Mouse (Mus musculus): Measurements from ENCODE around the gene Krtap16-1. TPM values are rescaled to one million over a fixed set of nuclear protein-coding genes. Genes with fewer than 3 reads are reported as not detected.

Gene Krtap16-1
- polyA plus RNA-seq (2012; rRNA removed), result not detected in 2 replicates

DNA sequence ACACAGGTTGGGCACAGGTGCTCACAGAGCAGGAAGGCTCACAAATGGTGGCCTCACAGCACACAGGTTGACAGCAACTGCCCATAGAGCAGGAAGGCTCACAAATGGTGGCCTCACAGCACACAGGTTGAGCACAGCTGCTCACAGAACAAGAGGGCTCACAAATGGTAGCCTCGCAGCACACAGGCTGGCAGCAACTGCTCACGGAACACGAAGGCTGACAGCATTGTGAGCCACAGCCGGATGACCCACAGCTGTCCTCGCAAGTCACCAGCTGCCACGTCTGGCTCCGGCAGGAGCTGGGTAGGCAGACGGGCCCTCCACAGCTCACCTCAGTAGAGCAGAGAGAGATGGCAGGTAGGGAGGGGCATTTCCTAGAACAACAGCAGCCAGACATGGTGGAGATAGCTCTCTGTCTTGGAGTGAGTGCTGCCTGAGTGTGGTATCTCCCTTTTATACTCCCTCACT lies at the start of gene Krtap16-1:
TSS of gene Krtap16-1 (minus strand) at position 418 of the 468 bp plus-strand sequence.
- no peaks in the 10 kb centered on the region for H3K27me3 ChIP-seq (ENCODE audit: control insufficient read depth, insufficient read depth, low read length)
- no peak within 1 kb of the TSS for H3K4me3 ChIP-seq (ENCODE audit: control insufficient read depth, insufficient read depth, low read length)
- TF ChIP-seq POLR2A (IDR thresholded peaks at IDR 0.05; ENCODE audit: control insufficient read depth, extremely low read depth, insufficient read depth, low read length, poor library complexity), result no peak
- no peak for TF ChIP-seq CTCF (IDR thresholded peaks at IDR 0.05; ENCODE audit: borderline replicate concordance, control insufficient read depth, extremely low read depth, insufficient read depth, low read length, poor library complexity)
- H3K36me3 ChIP-seq (ENCODE audit: control insufficient read depth, insufficient read depth, low read length), result no peaks in the 10 kb centered on the region
- DNase-seq, result no peak
- 92% methylated on average over 8 of the region's 8 CpGs for WGBS
- no peaks in the 10 kb centered on the region for H3K4me1 ChIP-seq (replicated peaks; ENCODE audit: control insufficient read depth, insufficient read depth, low read length)
- H3K27ac ChIP-seq (ENCODE audit: control insufficient read depth, insufficient read depth, low read length), result no peak within 1 kb of the TSS

DNA sequence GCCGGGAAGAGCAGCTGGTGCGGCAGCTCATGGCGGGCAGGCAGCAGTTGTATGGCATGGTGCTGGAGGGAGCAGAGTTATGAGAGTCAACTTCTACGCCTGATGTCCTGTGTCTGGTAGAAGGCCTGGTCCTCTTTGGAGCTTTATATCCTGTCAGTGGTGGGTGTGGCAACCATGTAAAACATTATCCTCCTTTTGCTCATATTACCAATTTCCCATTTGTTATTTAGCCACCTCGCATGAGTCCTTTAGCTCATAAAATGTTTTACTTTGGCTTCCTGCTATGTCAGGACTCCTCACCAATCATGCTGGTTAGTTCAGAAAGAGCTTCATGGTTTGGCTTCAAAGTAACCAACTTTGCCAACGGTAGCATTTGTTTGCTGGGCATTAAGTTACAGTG lies 43.4 kb upstream of the Krtap16-1 start, which contains the start of gene Krt33b:
TSS of gene Krt33b (minus strand) at position 101 of the 400 bp plus-strand sequence.
- Histone ChIP-seq H3K4me3 (ENCODE audit: control insufficient read depth, insufficient read depth, low read length) (no peak within 1 kb of the TSS), H3K27ac (ENCODE audit: control insufficient read depth, insufficient read depth, low read length) (no peak within 1 kb of the TSS), H3K4me1 (replicated peaks; ENCODE audit: control insufficient read depth, insufficient read depth, low read length) (no peaks in the 10 kb centered on the region), H3K27me3 (ENCODE audit: control insufficient read depth, insufficient read depth, low read length) (no peaks in the 10 kb centered on the region), H3K36me3 (ENCODE audit: control insufficient read depth, insufficient read depth, low read length) (no peaks in the 10 kb centered on the region)
- no peak for DNase-seq
- TF ChIP-seq POLR2A (IDR thresholded peaks at IDR 0.05; ENCODE audit: control insufficient read depth, extremely low read depth, insufficient read depth, low read length, poor library complexity), result no peak
- no peak for TF ChIP-seq CTCF (IDR thresholded peaks at IDR 0.05; ENCODE audit: borderline replicate concordance, control insufficient read depth, extremely low read depth, insufficient read depth, low read length, poor library complexity)
- WGBS, result 88% methylated on average over 6 of the region's 6 CpGs

GRCm38 (mm10) chr11:100021438-100021837 lies 35.0 kb upstream of the Krtap16-1 start:
- H3K4me1 ChIP-seq (replicated peaks; ENCODE audit: control insufficient read depth, insufficient read depth, low read length), result no peaks in the 10 kb centered on the region
- DNase-seq, result no peak
- H3K4me3 ChIP-seq (ENCODE audit: control insufficient read depth, insufficient read depth, low read length), result no peak overlapping the region
- no peaks in the 10 kb centered on the region for H3K27me3 ChIP-seq (ENCODE audit: control insufficient read depth, insufficient read depth, low read length)
- 90% methylated on average over 5 of the region's 5 CpGs for WGBS
- no peak overlapping the region for H3K27ac ChIP-seq (ENCODE audit: control insufficient read depth, insufficient read depth, low read length)
- no peak for TF ChIP-seq CTCF (IDR thresholded peaks at IDR 0.05; ENCODE audit: borderline replicate concordance, control insufficient read depth, extremely low read depth, insufficient read depth, low read length, poor library complexity)
- TF ChIP-seq POLR2A (IDR thresholded peaks at IDR 0.05; ENCODE audit: control insufficient read depth, extremely low read depth, insufficient read depth, low read length, poor library complexity), result no peak
- no peaks in the 10 kb centered on the region for H3K36me3 ChIP-seq (ENCODE audit: control insufficient read depth, insufficient read depth, low read length)

GRCm38 (mm10) chr11:100019466-100019865 lies 33.1 kb upstream of the Krtap16-1 start:
- WGBS, result 72% methylated on average over 1 of the region's 1 CpGs

GRCm38 (mm10) chr11:100016112-100016511 lies 29.7 kb upstream of the Krtap16-1 start, which contains the start of gene Krt33a:
Gene Krt33a (minus strand): TSS chr11:100016212.
- Histone ChIP-seq H3K4me3 (ENCODE audit: control insufficient read depth, insufficient read depth, low read length) (no peak within 1 kb of the TSS), H3K4me1 (replicated peaks; ENCODE audit: control insufficient read depth, insufficient read depth, low read length) (no peaks in the 10 kb centered on the region), H3K36me3 (ENCODE audit: control insufficient read depth, insufficient read depth, low read length) (no peaks in the 10 kb centered on the region), H3K27ac (ENCODE audit: control insufficient read depth, insufficient read depth, low read length) (no peak within 1 kb of the TSS), H3K27me3 (ENCODE audit: control insufficient read depth, insufficient read depth, low read length) (no peaks in the 10 kb centered on the region)
- no peak for DNase-seq
- WGBS, result 86% methylated on average over 4 of the region's 4 CpGs
- TF ChIP-seq POLR2A (IDR thresholded peaks at IDR 0.05; ENCODE audit: control insufficient read depth, extremely low read depth, insufficient read depth, low read length, poor library complexity) (no peak), CTCF (IDR thresholded peaks at IDR 0.05; ENCODE audit: borderline replicate concordance, control insufficient read depth, extremely low read depth, insufficient read depth, low read length, poor library complexity) (no peak)

More at GRCm38 (mm10) chr11:100019466-100019865, 33.1 kb upstream of the Krtap16-1 start:
- TF ChIP-seq CTCF (IDR thresholded peaks at IDR 0.05; ENCODE audit: borderline replicate concordance, control insufficient read depth, extremely low read depth, insufficient read depth, low read length, poor library complexity) (no peak), POLR2A (IDR thresholded peaks at IDR 0.05; ENCODE audit: control insufficient read depth, extremely low read depth, insufficient read depth, low read length, poor library complexity) (no peak)
- Histone ChIP-seq H3K27ac (ENCODE audit: control insufficient read depth, insufficient read depth, low read length) (no peak overlapping the region), H3K36me3 (ENCODE audit: control insufficient read depth, insufficient read depth, low read length) (no peaks in the 10 kb centered on the region), H3K27me3 (ENCODE audit: control insufficient read depth, insufficient read depth, low read length) (no peaks in the 10 kb centered on the region), H3K4me3 (ENCODE audit: control insufficient read depth, insufficient read depth, low read length) (no peak overlapping the region), H3K4me1 (replicated peaks; ENCODE audit: control insufficient read depth, insufficient read depth, low read length) (no peaks in the 10 kb centered on the region)
- DNase-seq, result no peak

DNA sequence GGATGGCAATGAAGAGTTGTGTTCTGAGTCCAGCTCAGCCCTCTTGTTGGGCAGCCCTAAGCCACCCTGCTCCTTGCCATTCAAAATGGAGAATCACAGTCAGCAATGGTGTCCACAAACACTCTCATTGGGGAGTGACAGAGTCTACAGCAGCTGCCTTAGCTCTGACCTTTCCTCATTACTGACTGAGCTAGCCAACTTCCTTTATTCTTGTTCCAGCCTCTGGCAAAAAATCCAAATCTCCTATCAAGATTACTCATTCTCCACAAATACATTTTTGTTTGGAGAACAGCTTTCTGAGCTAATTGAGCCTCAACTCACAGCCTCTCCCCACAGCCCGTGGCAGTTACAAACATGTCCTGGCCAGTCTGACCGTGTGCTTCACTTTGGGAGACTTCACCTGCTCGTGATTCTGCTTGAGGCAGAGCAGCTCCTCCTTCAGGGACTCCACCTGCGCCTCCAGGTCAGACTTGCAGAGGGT lies 27.3 kb upstream of the Krtap16-1 start:
- H3K4me1 ChIP-seq (replicated peaks; ENCODE audit: control insufficient read depth, insufficient read depth, low read length), result no peaks in the 10 kb centered on the region
- H3K27me3 ChIP-seq (ENCODE audit: control insufficient read depth, insufficient read depth, low read length), result no peaks in the 10 kb centered on the region
- WGBS, result 77% methylated on average over 4 of the region's 4 CpGs
- no peak for DNase-seq
- no peaks in the 10 kb centered on the region for H3K36me3 ChIP-seq (ENCODE audit: control insufficient read depth, insufficient read depth, low read length)
- H3K27ac ChIP-seq (ENCODE audit: control insufficient read depth, insufficient read depth, low read length), result no peak overlapping the region
- H3K4me3 ChIP-seq (ENCODE audit: control insufficient read depth, insufficient read depth, low read length), result no peak overlapping the region
- TF ChIP-seq POLR2A (IDR thresholded peaks at IDR 0.05; ENCODE audit: control insufficient read depth, extremely low read depth, insufficient read depth, low read length, poor library complexity), result no peak
- TF ChIP-seq CTCF (IDR thresholded peaks at IDR 0.05; ENCODE audit: borderline replicate concordance, control insufficient read depth, extremely low read depth, insufficient read depth, low read length, poor library complexity), result no peak

Data from thymus, adult 2 months (tissue).